Mouse (Mus musculus) kidney, postnatal 4 days (tissue): ENCODE results near the gene Pde6g.

ENCODE experiments used
- DNase-seq, 2 experiments: peaks; one replicate each; pipeline ENCODE4 v3.0.0; 2021; ENCODE audit warnings: mixed read lengths in 2 of 2

Gene Pde6g

GRCm38 (mm10) chr11:120467051-120467735 is 13.9 kb upstream of the Pde6g start, which contains the start of gene Arl16:
TSS of gene Arl16 (minus strand) at chr11:120467607.
- DNase-seq: peak; percentile 95 to 97

DNA sequence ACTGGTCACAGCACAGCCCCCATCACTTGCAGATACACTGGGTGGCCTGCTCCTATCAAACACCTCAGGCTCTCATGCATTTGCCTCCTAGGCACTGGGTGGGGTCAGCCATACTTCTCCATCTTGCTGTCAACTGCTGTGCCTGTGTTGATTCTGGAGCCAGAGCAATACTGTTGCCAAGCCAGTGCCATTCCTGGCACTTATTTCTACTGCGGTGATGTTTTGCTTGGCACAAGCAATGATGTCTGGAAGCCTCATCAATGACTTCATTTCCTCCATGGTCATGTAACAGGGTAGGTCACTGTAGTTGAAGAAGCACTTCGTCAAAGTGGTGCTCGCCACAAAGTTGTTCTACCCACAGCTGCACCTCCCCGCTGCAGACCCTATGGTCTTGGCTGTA is 12.2 kb upstream of the Pde6g start:
- no peak for DNase-seq

GRCm38 (mm10) chr11:120464365-120464764 is 11.1 kb upstream of the Pde6g start:
- DNase-seq: no peak

DNA sequence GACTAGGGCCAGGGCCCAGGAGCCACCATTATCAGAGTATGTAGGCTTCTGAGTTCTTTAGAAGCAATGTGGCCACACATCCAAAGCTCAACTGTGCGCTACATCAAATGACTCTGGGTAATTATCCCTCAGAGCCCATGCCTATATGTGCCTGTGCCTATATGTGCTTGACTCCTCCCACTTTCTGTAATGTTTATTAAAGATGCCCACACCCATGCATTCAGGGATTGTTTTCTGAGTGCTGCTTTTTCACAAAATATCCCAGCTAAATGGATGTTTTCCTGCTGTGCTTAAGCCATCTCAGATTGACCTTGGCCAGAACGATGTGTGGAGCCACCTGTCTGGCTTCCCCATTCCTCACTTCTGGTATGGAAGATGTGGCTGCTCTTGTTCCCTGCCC is 10.2 kb upstream of the Pde6g start:
- DNase-seq: no peak

- DNase-seq: peak in 1 of 2 experiments; percentile 24
Measured at GRCm38 (mm10) chr11:120458847-120459597, 5.7 kb upstream of the Pde6g start.

DNA sequence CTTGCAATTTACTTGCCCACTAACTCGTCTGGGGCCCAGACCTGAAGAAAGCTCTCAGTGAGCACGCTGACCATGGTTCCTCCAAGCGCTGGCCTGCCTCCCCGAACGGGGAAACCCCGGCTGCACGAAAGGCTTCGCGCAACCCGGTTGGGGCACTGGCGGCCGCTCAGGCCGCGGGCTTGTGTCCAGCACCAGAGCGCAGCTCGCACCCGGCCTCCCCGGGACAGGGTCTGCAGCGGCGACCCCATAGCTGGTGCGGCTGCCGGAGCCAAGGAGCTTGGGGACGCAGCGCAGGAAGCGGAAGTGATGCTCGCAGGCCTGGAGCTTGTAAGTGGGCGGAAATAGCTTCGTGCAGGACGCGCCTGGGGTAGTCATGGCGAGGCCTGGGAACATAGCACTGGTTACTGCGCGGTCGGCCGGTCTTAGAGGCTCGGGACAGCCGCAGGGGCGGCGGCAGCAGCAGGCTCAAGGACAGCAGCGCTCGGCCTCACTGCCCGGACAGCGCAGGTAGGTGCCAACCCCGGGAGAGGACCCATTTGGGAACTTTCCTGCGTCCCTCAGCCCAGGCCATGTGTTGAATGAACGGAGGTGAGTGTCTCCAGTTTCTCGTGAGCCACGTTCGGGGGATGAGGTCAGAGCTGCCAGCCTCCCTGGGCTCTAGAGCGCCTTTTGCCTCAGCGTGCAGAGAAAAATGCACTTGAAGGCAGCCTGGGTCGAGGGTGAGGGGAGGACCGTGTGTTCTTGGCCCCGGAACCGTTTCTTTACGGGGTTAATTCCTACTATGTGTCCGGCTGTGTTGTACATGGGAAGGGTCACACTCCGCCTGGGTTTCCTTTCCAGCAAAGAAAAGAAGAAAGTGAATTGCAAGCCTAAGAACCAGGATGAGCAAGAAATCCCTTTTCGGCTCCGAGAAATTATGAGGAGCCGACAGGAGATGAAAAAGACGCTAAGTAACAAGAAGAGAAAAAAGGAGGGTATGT is 4.8 kb upstream of the Pde6g start, which contains the start of the genes Oxld1 and Ccdc137:
Gene Oxld1, minus strand, starts transcription at position 297 of the 980 bp plus-strand sequence.
Gene Ccdc137, plus strand, starts transcription at position 344 of the 980 bp plus-strand sequence.
- peak; percentile 85 to 90 for DNase-seq

DNA sequence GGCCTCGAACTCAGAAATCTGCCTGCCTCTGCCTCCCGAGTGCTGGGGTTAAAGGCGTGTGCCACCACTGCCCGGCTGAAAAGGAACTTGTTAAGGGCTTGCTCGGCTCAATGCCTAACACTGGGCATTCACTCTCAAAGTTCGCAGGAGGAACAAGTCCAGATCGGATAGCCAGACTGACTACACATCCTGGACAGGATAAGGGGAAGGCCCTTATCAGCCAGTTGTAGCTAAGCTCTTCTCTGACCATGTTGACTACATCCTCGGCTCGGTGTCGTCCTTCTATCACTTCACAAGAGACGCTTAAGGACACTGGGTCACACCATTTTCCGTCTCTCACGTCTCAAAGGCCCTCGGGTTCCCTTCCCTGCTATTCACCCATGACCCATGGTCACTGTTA is 4.1 kb upstream of the Pde6g start:
- no peak for DNase-seq

DNA sequence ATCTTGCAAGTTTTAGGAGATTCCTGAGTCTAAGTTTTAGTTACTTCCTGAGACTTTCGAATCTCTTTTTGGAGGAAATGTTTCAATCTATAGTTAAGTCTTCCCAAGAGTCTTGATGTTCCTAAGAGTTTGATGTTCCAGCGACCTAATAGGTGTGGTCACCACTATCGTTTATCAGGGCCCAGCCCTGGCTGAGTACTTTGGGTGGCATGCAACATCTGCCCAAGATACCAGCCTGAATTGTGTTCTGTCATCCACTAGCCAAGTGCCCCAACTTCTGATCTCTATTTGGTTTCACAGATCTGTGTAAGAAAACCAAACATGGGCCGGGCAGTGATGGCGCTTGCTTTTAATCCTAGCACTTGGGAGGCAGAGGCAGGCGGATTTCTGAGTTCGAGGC is 2.1 kb upstream of the Pde6g start:
- no peak for DNase-seq

- DNase-seq: no peak
Measured at GRCm38 (mm10) chr11:120454965-120455364, 1.7 kb upstream of the Pde6g start.

GRCm38 (mm10) chr11:120452246-120452645 is 1.1 kb downstream of the Pde6g start:
- no peak for DNase-seq

GRCm38 (mm10) chr11:120447179-120447578 is 6.1 kb downstream of the Pde6g start:
- no peak for DNase-seq

DNA sequence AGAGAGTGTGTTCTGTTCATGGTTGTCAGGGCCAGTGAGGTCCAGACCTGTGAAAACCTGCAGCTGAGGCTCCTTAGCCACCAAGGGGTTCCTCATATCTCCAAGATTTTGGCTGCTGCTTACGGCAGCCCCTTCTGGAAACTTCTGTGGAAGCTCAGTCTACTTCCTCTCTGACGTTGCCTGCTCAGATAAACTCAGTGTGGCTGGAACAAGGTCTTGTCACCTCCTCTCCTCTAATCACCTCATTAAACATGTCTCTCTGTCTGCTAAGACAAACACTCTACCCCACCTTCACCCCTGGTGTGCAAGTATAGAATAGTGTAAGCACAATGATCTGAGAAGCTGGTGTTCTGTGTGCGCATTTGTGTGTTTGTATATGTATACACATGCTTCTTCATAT is 7.8 kb downstream of the Pde6g start:
- DNase-seq: no peak

- DNase-seq: no peak
Measured at GRCm38 (mm10) chr11:120444106-120444505, 9.2 kb downstream of the Pde6g start.

- DNase-seq: no peak
Measured at GRCm38 (mm10) chr11:120442765-120443280, 10.5 kb downstream of the Pde6g start.

DNA sequence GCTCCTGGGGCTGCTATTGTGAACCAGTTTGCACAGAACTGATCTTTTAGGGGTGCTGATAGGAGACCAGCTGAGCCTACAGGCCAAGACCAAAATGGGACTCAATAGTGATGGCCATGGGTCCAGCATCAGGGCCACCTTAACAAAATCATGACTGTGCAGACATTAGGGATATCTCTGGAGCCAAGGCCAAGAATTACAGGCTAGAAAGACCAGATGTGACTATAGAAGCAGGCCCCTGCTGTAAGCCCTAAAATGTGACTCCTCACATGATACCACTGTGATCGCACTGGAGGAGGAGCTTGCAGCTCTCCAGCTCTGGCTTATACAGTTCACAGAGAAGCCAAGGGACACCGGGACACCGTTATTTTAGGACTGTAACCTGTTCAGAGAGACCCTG is 11.0 kb downstream of the Pde6g start, which contains the start of gene Tspan10:
Gene Tspan10, plus strand, starts transcription at position 301 of the 400 bp plus-strand sequence.
- no peak for DNase-seq

DNA sequence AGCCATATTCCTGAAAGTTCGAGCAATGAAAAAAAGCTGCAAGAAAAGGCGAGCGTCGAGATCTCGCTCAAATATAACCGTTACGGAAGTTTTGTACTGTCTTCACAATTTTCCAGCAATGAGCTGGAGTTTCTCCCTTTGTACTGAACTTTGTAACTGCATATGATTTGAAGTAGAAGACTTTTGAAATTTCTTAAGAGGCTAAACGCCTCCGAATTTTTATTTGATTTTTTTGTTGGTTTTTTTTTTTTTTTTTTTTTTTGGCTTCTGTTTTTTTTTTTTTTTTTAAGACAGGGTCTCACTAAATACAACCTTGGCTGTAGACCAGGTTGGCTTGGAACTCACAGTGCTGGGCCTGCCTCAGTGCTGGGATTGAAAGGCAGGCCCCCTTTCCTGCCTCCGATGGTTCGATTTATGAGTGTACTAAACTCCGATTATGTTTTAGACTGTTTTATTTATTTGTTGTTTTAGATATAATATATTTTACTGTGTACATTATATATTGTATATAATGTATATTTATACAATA is 15.4 kb downstream of the Pde6g start:
- no peak for DNase-seq

GRCm38 (mm10) chr11:120437152-120437856 is 16.0 kb downstream of the Pde6g start, which contains the start of gene Nploc4:
TSS of gene Nploc4 (minus strand) at chr11:120437708.
- peak; percentile 94 to 96 for DNase-seq

GRCm38 (mm10) chr11:120426727-120427126 is 26.6 kb downstream of the Pde6g start:
- DNase-seq: no peak

GRCm38 (mm10) chr11:120423569-120424295 is 29.6 kb downstream of the Pde6g start:
- peak; percentile 82 to 87 for DNase-seq
